Mouse (Mus musculus) right cerebral cortex, postnatal 10 days (tissue): ENCODE results near the gene Dgkd.

ENCODE experiments used
- DNase-seq, 2 experiments: peaks; one replicate each; pipeline ENCODE4 v3.0.0; 2021; ENCODE audit warnings: low spot score in 2 of 2

The Dgkd gene

DNA sequence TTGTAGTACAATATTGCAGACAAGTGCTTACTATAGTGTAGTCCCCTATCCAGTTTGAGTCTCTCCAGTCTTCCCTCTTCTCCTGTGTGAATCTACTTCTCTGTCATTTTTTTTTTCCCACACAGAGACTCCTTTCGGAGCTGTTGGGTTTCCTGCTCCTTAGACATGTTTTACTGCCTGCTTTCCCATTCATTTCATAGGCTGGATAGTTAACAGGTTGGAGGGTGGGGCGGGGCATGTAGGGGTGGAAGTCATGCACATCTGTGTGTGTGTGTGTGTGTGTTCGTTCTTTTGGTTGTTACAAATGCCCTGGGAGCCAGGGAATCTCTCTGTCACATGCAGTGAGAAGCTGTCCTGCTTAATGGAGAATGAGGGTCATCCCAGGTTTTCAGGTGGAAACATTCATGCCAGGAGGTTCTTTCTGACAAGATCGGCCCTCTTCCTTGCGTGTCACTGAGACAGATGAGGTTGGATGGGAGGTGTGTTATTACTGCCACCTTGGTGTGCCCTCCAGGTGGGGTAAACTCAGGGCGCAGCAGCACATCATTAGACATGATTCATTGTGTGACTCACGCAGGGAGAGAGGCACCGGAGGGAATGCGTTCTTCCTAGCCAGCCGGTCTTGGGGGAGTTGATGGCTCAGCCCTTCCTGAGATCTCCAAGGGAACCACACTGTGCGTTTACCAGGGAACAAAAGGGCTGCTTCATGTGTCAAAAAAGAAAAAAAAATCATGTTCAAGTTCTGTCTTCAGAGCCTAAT lies 4.7 kb upstream of the Dgkd start:
- peak; percentile 54 to 72 for DNase-seq

DNA sequence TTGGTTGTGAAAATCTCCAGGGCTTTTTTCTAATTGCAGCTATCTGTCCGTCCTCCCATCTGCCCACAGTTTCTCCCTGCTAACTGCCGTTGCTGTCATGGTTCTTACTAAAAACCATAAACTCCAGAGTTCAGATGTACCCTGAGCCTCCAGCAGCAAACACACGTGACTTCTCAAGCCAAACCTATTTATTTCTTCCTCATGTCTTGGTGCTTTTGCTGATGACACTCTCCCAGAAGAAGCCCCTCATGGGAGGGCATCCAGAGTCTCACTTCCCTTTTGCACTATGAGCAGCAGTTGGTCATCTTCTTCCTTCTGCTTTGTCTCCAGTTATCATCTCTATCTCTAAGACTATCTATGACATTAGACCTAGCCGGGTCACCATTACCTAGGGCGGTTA lies 3.8 kb upstream of the Dgkd start:
- no peak for DNase-seq

DNA sequence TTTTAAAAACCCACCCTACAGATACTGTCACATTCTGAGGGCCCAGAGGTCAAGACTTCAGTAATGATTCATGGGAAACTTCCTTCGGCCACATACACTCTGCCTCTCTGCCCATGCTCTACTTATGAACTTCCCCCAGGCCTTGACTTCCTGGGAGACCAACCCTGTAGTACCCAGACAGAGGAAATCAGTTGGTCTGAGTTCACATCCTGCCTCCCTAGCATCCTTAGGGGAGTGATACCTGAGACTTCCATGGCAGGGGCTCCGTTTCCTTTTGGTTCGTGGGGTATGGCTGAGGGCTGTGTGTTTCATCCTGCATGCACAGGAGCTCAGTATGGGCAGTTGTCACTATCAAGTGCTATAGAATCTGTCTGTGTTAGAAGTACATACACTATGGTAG lies 1.7 kb upstream of the Dgkd start:
- no peak for DNase-seq

DNA sequence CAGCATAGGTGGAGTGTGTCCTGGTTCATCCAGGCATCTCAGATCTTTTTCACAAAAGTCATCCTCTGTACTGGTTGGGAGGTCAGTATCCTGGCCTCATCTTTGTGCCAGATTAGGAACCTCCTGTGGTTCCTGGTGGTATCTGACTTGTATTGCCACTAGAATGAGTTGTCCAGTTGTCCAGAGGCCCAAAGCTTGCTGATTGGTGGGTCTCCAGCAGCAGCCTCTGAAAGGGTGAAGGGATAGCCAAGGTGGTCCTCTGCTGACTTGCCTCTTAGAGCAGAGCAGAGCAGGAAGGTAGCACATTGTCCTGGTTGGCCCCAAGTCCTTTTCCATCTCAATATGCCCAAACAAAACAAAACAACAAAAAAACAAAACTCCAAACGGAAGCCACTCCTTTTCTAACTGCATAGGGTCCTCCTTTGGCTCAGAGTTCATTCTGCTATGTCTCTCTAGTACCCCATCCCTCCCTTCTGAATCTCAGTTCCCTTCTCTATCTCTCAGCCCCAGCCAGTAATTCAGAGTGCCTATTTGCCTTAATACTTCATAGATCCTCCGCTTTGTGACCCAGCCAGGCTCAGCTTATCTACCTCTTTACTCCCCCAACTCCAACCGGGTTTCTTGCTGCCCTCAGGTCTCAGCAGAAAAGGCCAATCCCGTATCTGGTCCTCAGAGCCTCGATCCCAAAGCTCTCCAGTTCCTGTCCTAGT lies 851 bp upstream of the Dgkd start:
- DNase-seq = no peak

DNA sequence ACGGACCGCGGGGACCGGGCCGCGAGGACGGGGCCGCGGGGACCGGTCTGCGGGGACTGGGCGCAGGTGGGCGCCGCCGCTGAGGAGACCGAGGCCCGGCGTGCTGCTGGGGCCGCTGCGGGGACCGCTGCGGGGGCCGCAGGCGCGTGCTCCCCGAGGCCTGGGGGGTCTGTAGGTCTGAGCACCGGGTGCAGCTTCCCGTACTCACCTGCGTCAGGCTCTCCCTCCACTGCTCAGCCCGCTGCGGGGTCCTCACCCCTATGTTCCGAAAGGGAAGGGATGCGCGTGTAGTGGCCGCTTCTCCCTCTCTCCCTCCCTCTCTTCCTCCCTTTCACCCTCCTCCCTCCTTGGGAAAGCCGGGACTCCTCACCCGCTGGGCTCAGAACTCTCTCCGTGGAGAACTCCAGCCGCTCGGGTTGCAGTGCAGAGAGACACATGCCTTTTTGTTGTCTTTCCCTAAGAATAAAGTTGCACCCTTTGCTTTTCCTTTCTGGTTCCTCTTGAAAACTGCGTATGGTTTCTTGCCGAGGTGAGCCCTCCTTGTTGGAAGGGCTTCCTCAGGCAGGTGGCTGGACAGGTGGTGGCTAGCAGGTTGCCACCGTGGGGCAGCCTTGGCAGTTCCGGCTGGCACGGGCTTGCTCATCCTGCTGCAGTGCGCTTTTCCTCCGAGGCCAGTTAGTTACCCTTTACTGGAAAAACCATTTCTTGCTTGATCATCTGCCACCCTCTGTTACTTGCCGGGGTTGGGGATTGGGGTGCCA lies 694 bp downstream of the Dgkd start:
- DNase-seq = peak; percentile 47 to 48

DNA sequence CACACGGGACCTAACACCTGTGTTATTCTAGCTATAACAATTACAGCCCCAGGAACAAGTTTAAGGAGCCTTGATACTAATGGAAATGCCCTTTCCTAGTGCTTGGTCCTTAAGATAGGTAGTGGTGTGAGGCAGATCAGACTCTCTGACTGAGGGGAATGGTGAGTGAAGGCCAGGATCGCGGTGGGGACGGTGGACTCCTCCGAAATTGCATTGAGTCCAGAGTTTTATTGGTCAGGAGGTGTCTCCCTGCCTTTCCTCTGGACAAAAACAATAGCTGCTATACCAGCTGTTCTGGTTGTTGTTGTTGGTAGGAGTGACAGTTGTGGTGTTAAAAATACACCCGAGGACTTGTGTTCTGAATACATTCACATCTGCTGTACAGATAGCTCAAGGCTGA lies 1.3 kb downstream of the Dgkd start:
- no peak for DNase-seq

DNA sequence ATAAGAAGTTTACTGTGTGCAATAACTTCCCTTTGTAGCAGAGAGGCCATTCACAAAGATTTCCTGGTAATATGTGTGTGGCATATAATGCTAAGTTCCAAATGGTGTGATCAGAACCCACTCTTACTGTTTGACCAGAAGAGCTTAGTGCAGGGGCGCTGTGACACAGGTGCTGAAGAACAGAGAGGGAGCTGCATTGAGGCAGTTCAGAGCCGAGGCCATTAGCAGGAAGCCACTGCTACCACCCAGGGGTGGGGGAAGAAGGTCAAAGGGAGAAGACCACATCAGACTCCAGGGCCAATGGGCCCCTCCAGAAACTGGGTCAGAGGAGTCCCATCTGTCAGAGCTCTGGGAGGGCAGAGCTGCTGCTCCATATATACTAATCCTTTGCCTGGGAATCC lies 1.8 kb downstream of the Dgkd start:
- DNase-seq = no peak

DNA sequence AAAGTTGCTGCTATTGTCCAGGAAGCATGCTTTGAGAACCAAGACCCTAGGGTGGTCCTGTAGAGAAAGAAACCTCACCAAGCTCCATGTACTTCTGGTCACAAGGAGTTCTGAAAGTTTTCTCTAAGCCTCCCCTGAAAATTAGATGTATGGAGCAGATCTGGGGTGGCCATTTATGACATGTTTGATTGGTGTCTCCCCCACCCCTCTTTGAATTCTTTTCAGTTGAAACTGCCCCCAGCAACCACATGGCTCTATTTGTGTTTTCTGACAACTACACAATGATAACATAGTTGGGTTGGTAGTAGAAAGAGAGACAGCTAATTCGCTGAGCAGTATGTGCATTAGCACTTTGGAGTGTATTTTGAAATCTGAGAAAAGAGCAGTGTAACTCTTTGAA lies 2.4 kb downstream of the Dgkd start:
- DNase-seq = no peak

DNA sequence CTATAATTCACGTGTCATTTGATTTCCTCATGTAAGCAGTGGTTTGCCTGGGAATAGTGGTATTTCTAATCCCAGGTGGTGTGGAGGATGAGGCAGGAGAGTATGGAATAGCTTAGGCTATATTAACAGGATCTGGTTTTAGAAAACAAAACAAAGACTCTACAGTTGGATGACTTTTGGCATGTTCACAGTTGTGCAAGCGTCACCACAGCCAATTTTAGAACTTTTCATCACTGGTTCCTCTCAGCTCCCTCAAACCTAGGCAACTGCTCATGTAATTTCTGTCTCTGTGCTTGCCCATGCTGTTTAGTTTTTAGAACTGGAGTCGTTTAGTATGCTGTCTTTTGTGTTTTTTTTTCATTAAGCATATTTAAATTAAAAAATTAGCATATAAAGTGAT lies 3.7 kb downstream of the Dgkd start:
- peak in 1 of 2 experiments; percentile 49 for DNase-seq

DNA sequence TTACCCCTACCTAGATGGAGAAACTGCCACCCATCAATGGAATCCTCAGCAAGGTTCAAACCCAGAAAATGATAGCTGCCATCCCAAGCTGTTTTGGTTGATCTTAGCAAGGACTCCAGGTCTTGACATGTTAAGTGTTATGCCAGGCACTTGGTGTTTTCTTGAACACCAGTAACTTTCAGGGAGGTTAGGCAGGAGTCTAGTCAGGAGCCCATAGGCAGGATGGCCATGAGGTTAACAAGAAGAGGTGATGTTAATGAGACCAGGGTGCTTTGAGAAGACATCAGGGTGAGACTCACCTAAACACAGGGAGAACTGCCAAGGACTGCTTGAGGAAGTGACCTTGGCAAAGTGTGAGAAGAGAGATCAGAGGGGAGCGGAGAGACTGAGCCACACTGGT lies 4.9 kb downstream of the Dgkd start:
- DNase-seq = no peak

DNA sequence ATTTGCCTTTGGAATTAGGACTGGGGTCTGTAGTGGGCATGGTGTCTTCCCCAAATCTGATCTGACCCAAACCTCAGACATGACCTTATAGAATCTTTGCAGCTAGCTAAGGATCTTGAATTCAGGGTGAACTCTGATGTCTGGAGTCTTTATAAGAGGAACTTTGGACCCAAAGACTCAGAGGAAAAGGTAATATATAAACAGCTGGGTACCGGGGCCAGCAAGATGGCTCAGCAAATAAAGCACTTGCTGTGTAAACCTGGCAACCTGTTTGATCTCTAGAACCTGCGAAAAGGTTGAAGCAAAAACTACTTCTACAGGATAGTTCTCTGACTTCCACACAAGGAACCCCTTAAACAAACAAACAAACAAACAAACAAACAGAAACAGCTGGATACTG lies 5.4 kb downstream of the Dgkd start:
- DNase-seq = no peak

DNA sequence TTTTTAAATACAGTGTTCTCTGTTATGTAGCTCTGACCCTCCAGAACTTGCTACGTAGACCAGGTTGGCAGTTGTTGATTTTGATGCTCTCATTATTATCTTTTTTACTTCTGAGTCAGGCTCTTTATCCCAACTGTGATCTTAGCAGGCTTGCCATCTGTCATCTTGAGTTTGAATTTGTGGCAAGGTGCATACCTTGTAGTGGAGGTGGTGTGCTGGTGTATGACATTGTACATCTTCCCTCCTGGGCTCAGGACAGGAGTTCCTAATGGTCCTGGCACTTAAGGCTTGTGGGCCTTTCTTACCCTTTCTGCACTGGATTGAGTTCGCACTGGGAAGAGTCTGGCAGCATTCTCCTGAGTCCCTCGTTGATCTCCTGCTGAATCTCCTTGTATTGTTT lies 10.5 kb downstream of the Dgkd start:
- DNase-seq = no peak

DNA sequence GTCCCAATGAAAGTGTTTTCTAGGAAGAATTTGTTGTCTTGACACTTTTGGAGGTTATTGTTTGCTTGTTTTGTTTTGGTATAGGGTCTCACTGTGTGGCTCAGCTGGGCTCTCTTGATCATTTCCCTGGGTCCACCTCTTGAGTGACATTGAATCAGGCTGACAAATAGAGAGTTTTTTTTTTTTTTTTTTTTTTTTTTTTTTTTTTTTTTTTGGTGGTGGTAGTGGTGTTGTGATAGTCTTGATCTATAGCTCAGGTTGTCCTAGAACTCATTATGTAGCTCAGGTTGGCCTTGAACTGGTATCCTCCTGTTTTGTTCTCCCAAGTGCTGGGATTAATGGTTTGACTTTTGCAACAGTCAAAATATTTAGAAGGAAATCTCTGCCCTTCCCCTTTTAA lies 11.8 kb downstream of the Dgkd start:
- no peak for DNase-seq

DNA sequence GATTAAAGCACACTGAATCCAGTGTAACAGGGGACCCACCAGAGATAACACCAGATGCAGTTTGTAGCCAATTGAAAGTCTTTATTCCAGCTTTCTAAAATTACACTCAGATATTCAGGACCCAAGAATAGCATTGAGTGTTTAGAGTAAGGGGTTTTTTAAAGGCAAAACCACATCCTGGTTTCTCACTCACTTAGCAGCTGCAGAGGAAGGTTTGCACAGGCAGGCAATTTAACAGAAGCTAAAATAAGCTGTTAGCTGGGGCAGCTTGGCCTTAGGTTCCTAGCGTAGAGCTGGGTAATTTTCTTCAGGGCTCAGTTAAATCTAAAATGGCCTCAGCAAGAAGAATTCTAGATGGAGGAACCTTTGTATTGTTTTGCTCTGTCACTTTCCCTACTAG lies 13.6 kb downstream of the Dgkd start:
- peak in 1 of 2 experiments; percentile 36 for DNase-seq

DNA sequence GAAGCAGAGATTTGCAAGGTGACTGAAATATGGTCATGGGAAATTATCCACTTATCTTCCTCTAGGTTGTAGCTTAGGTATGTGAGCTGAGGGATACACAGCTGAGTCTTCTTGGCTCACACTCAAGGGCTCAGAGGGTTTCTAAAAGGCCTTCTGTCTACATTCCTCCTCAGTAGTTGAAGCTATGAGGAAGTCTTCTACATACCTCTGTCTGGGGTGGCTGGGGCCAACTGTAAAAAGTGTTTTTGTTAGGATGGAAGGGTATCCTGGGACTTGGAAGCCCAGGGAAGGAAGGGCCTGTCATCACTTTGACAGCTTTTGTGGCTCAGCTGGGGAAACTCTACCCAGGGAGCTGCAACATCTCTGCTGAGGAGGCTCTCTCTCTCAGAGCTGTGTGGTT lies 18.5 kb downstream of the Dgkd start:
- DNase-seq = no peak

DNA sequence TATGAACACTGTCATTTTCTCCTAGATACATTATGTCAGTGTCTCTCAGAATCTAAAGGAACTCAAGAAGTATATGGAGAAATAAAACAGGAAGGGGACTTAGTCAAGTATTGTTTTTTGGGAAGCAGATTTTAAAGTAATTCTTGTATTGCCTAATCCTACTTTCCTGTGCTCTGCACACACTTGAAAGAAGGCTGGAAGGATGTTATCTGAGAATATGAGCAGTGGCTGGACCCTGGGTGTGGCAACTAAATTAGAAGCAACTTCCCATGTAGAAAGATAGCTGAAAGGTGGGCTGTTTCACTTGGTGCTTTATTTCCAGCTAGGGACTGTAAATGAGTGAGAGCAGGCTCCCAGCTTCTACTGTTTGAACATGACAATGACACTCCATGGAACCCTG lies 20.0 kb downstream of the Dgkd start:
- DNase-seq = no peak

DNA sequence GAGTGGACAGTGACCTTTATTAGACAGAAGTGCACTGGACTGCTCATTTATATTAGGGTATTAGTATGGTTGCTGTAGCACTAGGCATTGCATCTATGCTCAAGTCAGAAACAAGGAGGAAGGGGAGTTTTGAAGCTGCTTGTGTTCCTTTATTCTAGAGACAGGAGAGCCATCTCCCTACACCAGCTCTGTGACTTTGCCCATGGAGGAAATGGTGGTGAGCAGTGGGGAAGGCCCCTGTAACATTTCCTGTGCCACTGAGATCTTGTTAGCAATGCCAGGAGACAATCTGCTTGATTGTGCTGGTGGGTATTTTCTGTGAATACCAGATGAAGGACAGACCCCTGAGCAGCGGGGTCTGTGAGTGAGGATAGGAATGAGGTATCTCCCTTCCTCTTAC lies 23.0 kb downstream of the Dgkd start:
- DNase-seq = no peak

DNA sequence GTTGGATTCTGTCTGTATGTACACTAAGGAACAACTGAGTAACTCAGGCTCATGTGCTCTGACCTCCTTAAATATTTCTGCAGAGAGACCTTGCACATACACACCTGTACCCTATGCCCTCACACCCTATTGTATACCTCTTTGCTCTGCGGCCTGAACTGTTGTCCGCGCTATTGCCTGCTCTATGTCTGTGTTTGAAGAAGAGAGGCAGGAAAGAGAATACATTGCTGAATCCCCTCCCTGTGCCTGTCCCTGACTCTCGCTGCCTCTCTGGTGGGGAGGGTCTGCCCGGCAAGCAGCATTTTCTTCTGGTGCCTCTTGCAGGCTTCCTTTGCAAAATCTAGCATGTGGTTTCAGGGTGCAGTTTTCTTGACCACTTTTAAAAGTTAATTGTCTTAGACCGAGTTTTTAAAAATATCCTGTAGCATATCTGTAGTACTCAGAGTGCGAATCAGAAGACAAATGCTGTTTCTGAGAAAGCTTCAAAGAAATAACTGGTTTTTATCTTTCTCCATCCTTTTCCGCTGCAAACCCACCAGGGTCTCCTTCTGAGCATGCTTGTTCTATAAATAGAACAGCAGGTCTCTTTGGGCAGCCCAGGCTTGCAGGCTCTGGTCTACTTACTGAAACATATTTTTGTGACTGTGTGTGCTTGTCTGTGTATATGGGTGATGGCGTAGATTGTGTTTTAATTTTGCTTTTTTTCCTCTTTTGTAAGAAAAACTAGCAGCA lies 24.6 kb downstream of the Dgkd start:
- DNase-seq = no peak

DNA sequence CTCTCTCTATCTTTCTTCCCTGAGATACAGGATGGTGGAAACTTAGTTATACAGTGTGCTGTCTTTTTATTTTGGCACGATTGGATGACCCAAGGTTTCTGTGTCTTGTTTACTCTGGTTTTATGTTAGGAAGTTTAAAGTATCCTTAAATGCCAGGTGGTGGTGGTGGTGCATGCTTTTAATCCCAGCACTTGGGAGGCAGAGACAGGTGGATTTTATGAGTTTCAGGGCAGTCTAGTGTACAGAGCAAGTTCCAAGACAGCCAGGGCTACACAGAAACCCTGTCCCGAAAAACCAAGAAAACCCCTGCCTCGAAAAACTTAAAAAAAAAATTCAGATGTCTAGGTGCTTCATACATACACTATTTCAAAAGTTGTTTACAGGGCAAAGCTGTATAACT lies 25.9 kb downstream of the Dgkd start:
- no peak for DNase-seq

DNA sequence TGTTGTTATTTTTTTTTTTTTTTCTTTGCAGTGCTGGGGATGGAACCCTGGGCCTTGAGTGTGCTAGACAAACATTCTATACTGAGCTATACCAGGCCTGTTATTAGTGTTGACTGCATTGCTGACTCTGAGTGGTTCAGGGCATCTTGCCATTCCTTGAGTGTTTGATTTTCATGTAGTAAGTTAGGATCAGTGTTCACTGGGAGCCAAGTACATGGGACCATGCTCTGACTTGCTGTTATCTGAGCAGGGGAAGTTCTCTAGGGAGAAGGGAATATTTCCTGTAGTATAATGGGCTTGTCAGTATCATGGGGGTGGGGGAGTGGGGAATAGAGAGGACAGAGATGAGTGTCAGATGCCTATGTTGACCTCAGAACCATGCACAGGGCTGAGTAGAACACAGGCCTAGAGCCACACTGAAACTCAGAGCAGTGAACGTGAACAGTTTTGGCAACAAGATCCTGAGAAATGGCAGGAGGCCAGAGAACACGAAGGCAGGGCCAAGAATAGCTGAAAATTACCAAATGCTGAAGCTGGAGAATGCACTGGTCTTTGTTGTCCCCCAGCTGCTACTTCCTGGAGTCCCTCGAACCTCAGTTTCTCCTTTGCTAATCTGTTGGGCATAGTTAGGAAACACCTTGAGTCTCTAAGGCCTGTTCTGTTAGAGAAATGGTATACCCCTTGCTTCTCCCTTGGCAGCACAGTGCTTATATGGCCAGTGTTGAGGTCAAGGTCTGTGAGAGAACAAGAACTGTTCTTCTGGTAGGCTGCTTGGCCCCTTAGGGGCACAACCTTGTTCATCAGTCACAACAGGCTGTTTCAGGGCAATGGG lies 26.6 kb downstream of the Dgkd start:
- DNase-seq = peak; percentile 80 to 85

DNA sequence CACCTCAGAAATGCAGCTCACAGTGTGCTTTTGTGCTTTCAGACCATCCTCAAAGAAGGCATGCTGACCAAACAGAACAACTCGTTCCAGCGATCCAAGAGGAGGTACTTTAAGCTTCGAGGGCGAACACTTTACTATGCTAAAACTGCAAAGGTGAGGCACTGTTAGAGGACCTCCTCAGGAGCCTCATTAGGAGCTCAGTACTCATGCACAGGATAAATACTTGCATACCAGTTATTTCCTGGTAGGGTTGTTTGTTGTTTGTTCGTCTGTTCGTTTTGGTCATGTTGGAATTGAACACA lies 27.2 kb downstream of the Dgkd start:
- DNase-seq = no peak

DNA sequence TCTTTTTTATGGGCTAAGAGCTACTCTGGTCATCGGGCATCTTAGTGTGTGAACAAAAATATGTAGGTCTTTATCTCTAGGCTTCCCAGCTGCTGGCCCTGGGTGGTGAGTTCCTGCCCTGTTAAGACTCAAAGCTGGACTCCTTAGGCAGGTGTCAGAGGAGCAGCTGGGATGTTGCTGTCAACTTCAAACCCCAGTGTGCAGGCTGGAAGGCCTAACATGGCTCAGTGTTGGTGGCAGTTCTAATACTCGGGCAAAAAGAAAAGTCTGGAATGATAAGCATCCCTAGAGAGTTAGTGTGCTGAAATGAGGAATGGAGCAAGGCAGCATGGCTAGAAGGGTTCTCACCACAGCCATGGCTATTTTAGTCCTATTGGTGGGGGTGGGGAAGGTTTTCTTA lies 27.8 kb downstream of the Dgkd start:
- DNase-seq = no peak
